Mouse (Mus musculus): Measurements from ENCODE around the gene Lmntd2. TPM values are rescaled to one million over a fixed set of nuclear protein-coding genes. Genes with fewer than 3 reads are reported as not detected.

Lmntd2 gene
- polyA plus RNA-seq, 1 experiment from 2014 or later = 3.3 TPM

DNA sequence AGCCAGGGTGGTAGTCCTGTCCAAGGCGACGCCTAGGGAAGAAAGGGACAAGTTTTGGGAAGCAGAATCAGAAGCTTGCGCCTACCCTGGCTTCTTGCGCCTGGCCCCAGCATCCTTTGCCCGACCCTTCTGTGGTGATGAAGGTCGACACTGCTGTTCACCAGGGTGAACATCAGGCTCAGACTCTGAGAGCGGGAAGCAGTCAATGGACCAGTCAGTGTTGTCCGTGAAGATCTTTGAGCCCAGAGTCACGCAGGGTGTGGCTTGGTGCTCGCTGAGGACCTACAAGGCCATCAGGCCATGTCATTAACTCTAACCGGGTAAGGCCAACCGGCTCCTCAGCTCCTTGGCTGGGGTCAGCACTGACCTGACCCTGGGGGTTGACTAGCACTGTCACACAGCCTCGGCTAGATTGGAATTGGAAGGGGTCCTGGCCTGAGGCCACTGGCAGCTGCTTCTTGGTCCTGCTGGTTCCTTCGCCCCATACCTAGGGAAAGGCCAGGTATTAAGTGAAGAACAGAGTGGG is 3.2 kb downstream of the Lmntd2 start:
- WGBS = 93% methylated on average over 14 of the region's 14 CpGs
- Histone ChIP-seq H3K27ac (ENCODE audit: low read depth, low read length) (no peak overlapping the region), H3K36me3 (ENCODE audit: control insufficient read depth, insufficient read depth, low read length) (no peaks in the 10 kb centered on the region), H3K4me1 (replicated peaks; ENCODE audit: control insufficient read depth, insufficient read depth, low read length) (peaks cover 8% of the 10 kb centered on the region; the same call in 1 of the 2 replicates), H3K4me2 (ENCODE audit: low read depth, low read length, severe bottlenecking) (no peak overlapping the region), H3K27me3 (ENCODE audit: control insufficient read depth, insufficient read depth, low read length) (no peaks in the 10 kb centered on the region), H3K4me3 (ENCODE audit: low read depth, low read length) (no peak overlapping the region), H3K9me3 (ENCODE audit: control insufficient read depth, low read length) (no peaks in the 10 kb centered on the region), H3K9ac (ENCODE audit: low read length) (no peak overlapping the region)
- ATAC-seq (replicated peaks; ENCODE audit: low FRiP score) (no peak), DNase-seq (ENCODE audit: low spot score) (no peak)

DNA sequence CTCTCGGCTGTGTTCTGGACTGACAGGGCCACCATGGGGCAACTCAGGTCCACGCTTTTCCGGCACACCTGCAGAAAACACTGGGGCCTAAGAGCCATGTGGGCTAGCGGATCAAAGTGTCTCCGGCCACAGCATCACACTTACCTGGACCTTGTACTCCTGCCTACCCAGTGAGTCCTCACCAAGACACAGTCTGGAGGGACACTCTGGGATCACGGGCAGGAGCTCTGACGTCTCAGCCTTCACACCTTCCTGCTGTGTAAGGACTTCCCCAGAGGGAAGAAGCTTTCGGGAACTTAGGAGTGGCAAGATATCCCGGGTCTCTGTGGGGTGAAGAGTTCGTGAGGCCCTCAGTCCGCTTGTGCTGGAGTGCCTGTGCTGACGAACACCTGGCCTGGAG is 3.7 kb downstream of the Lmntd2 start:
- no peak for ATAC-seq (replicated peaks; ENCODE audit: low FRiP score)
- DNase-seq (ENCODE audit: low spot score) = no peak
- WGBS = 90% methylated on average over 12 of the region's 12 CpGs

DNA sequence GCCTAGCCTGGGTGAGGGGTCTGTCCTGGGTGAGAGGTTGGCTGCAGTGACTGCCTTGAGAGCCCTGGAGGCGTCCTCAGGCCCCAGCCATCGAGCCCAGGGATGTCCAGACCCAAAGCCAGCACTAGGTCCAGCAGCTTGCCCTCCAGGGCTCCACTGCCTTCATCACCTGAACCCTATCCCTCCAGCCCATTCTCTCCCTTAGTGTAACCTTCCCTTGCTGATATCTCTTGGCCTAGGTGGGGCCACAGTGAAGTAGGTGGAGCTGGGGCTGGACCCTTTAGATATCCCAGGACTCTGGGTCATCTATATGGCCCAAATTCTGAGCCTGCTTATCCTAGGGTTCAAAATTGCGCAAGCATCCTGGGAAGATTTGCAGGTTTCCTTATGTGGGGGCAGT is 4.4 kb downstream of the Lmntd2 start:
- H3K9ac ChIP-seq (ENCODE audit: low read length) = no peak overlapping the region
- no peak overlapping the region for H3K27ac ChIP-seq (ENCODE audit: low read depth, low read length)
- no peaks in the 10 kb centered on the region for H3K36me3 ChIP-seq (ENCODE audit: control insufficient read depth, insufficient read depth, low read length)
- no peaks in the 10 kb centered on the region for H3K27me3 ChIP-seq (ENCODE audit: control insufficient read depth, insufficient read depth, low read length)
- WGBS = 73% methylated on average over 3 of the region's 3 CpGs
- no peak for ATAC-seq (replicated peaks; ENCODE audit: low FRiP score)
- H3K4me1 ChIP-seq (replicated peaks; ENCODE audit: control insufficient read depth, insufficient read depth, low read length) = peaks cover 4% of the 10 kb centered on the region; the same call in 1 of the 2 replicates
- DNase-seq (ENCODE audit: low spot score) = no peak
- no peak overlapping the region for H3K4me2 ChIP-seq (ENCODE audit: low read depth, low read length, severe bottlenecking)
- H3K9me3 ChIP-seq (ENCODE audit: control insufficient read depth, low read length) = no peaks in the 10 kb centered on the region
- no peak overlapping the region for H3K4me3 ChIP-seq (ENCODE audit: low read depth, low read length)

More for the DNA sequence above, 3.7 kb downstream of the Lmntd2 start:
- no peak overlapping the region for H3K4me2 ChIP-seq (ENCODE audit: low read depth, low read length, severe bottlenecking)
- no peak overlapping the region for H3K27ac ChIP-seq (ENCODE audit: low read depth, low read length)
- peaks cover 8% of the 10 kb centered on the region; the same call in 1 of the 2 replicates for H3K4me1 ChIP-seq (replicated peaks; ENCODE audit: control insufficient read depth, insufficient read depth, low read length)
- H3K9me3 ChIP-seq (ENCODE audit: control insufficient read depth, low read length) = no peaks in the 10 kb centered on the region
- H3K27me3 ChIP-seq (ENCODE audit: control insufficient read depth, insufficient read depth, low read length) = no peaks in the 10 kb centered on the region
- H3K9ac ChIP-seq (ENCODE audit: low read length) = no peak overlapping the region
- H3K36me3 ChIP-seq (ENCODE audit: control insufficient read depth, insufficient read depth, low read length) = no peaks in the 10 kb centered on the region
- H3K4me3 ChIP-seq (ENCODE audit: low read depth, low read length) = no peak overlapping the region

DNA sequence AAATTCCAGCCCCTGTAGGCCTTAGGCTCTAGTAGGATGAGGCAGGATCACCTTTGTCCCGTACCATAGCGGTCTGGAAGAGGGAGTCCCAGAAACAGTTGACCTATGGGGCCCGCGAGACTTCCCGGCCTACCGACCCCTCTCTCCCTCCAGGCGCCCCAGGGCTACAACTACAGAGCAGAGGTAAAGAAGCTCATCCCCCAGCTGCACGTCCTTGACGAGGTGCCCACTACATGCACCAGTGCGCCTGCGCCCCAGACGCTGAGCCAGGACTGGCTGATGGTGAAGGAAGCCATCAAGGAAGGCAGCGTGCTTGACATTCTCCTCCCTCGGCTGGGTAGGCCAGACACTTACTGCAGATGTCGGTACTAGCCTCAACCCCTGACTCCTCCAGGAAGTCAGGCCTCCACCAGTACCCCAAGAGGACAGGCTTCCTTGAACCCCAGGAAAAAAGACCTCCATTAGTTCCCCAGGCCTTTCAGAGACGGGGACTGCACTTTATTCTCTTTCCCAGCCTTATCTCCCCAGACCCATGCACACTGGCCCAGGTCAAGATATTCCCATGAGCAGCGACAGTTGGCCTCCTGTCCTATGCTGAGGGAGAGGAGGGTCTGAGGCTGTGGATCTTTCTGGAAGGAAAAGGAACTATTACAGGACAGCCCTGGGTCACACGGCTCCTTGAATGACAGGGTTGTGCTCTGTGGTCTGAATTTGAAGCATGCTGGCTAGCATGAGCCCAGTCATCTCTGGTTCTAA is 7.5 kb downstream of the Lmntd2 start:
- no peak for ATAC-seq (replicated peaks; ENCODE audit: low FRiP score)
- Histone ChIP-seq H3K9me3 (ENCODE audit: control insufficient read depth, low read length) (no peaks in the 10 kb centered on the region), H3K36me3 (ENCODE audit: control insufficient read depth, insufficient read depth, low read length) (no peaks in the 10 kb centered on the region), H3K27ac (ENCODE audit: low read depth, low read length) (no peak overlapping the region), H3K4me1 (replicated peaks; ENCODE audit: control insufficient read depth, insufficient read depth, low read length) (no peaks in the 10 kb centered on the region), H3K27me3 (ENCODE audit: control insufficient read depth, insufficient read depth, low read length) (no peaks in the 10 kb centered on the region), H3K4me2 (ENCODE audit: low read depth, low read length, severe bottlenecking) (no peak overlapping the region), H3K4me3 (ENCODE audit: low read depth, low read length) (no peak overlapping the region), H3K9ac (ENCODE audit: low read length) (no peak overlapping the region)
- no peak for DNase-seq (ENCODE audit: low spot score)
- WGBS = 91% methylated on average over 18 of the region's 18 CpGs

DNA sequence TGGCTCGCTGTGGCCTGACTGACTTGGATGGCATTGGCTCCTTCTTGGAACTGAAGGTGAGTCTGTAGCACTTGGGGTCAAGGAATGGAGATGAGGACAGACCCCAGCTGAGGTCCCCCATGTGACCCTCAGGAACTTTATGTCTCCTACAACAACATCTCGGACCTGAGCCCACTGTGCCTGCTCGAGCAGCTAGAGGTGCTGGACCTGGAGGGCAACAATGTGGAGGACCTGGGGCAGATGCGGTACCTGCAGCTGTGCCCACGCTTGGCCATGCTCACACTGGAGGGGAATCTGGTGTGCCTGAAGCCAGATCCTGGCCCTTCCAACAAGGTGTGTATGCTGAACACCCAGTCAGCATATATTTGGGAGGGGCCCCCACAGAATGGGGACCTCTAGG is 8.4 kb downstream of the Lmntd2 start:
- Histone ChIP-seq H3K9ac (ENCODE audit: low read length) (no peak overlapping the region), H3K36me3 (ENCODE audit: control insufficient read depth, insufficient read depth, low read length) (no peaks in the 10 kb centered on the region), H3K27ac (ENCODE audit: low read depth, low read length) (no peak overlapping the region), H3K27me3 (ENCODE audit: control insufficient read depth, insufficient read depth, low read length) (no peaks in the 10 kb centered on the region), H3K4me2 (ENCODE audit: low read depth, low read length, severe bottlenecking) (no peak overlapping the region), H3K4me3 (ENCODE audit: low read depth, low read length) (no peak overlapping the region), H3K4me1 (replicated peaks; ENCODE audit: control insufficient read depth, insufficient read depth, low read length) (no peaks in the 10 kb centered on the region), H3K9me3 (ENCODE audit: control insufficient read depth, low read length) (no peaks in the 10 kb centered on the region)
- no peak for DNase-seq (ENCODE audit: low spot score)
- WGBS = 85% methylated on average over 5 of the region's 5 CpGs
- ATAC-seq (replicated peaks; ENCODE audit: low FRiP score) = no peak

DNA sequence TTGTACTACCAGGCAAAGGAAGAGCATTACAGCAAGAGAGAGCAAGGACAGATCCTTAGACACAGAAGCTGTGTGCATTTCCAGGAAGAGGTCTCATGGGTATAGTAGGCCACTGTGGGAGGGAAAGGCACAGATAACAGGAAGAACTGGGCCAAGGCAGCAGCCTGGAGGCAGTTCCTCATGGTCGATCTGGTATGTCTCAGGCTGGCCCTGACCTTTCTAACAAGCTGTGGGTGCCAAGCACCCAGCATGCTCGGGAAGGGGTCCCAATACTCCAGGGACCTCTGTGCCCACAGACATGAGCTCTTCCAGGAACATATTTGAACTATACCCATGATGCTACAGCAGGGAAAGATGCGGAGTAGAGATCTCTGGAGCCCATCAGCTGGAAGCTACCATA is 9.3 kb downstream of the Lmntd2 start:
- no peak overlapping the region for H3K4me2 ChIP-seq (ENCODE audit: low read depth, low read length, severe bottlenecking)
- H3K9ac ChIP-seq (ENCODE audit: low read length) = no peak overlapping the region
- DNase-seq (ENCODE audit: low spot score) (no peak), ATAC-seq (replicated peaks; ENCODE audit: low FRiP score) (no peak)
- H3K27ac ChIP-seq (ENCODE audit: low read depth, low read length) = no peak overlapping the region
- H3K4me1 ChIP-seq (replicated peaks; ENCODE audit: control insufficient read depth, insufficient read depth, low read length) = no peaks in the 10 kb centered on the region
- no peaks in the 10 kb centered on the region for H3K27me3 ChIP-seq (ENCODE audit: control insufficient read depth, insufficient read depth, low read length)
- no peaks in the 10 kb centered on the region for H3K36me3 ChIP-seq (ENCODE audit: control insufficient read depth, insufficient read depth, low read length)
- no peaks in the 10 kb centered on the region for H3K9me3 ChIP-seq (ENCODE audit: control insufficient read depth, low read length)
- WGBS = 81% methylated on average over 3 of the region's 3 CpGs
- H3K4me3 ChIP-seq (ENCODE audit: low read depth, low read length) = no peak overlapping the region

DNA sequence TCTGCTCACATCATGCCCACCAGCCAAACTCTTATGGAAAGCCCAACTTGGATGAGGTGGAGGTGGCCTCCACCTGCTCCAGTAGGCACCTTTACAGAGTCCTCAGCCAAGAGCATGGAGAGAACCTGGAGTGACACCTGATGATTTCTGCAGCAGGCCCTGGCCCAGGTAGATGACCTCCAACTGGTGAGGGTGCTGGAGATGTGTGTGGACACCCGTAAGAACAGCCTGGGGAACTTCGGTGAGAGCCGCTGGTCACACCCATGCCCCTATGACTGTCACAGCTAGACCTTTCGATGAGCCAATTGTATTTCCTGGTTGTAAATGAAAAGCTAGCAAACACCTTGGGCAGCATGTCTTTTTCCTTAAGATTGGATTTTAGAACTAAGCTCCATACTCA is 15.8 kb downstream of the Lmntd2 start:
- Histone ChIP-seq H3K27ac (ENCODE audit: low read depth, low read length) (no peak overlapping the region), H3K9ac (ENCODE audit: low read length) (no peak overlapping the region), H3K4me2 (ENCODE audit: low read depth, low read length, severe bottlenecking) (no peak overlapping the region), H3K4me1 (replicated peaks; ENCODE audit: control insufficient read depth, insufficient read depth, low read length) (peaks cover under 1% of the 10 kb centered on the region), H3K36me3 (ENCODE audit: control insufficient read depth, insufficient read depth, low read length) (no peaks in the 10 kb centered on the region), H3K4me3 (ENCODE audit: low read depth, low read length) (no peak overlapping the region), H3K27me3 (ENCODE audit: control insufficient read depth, insufficient read depth, low read length) (no peaks in the 10 kb centered on the region), H3K9me3 (ENCODE audit: control insufficient read depth, low read length) (no peaks in the 10 kb centered on the region)
- DNase-seq (ENCODE audit: low spot score) (no peak), ATAC-seq (replicated peaks; ENCODE audit: low FRiP score) (no peak)
- 94% methylated on average over 4 of the region's 4 CpGs for WGBS

DNA sequence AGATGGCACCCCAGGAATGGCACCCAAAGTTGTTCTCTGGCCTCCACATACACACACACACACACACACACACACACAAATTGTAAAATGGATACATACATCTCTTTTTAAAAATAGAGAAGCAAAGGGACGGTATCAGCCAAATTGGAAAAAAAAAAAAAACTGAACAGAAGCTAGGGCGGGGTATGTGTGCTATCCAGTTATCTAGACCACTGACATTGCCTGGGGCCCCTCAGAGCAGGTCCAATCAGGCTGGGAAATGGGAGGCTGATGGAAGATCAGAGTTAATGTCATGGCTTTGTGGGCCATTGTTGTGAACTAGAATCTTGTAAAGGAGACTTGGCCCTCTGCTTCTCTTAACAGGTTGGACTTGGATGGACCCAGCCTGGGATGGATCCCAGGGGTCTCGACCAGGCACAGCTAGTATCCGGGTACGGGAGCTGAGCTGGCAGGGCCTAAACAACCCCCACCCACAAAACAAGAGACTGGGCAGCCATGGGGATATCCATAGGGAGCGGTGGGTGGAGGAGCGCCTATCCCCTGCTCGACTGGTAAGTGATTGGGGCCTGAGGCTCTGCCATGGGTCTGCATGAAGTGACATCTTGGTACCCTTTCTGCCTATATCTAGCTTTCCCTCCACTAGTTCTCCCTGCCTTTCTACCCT is 17.1 kb downstream of the Lmntd2 start:
- H3K4me1 ChIP-seq (replicated peaks; ENCODE audit: control insufficient read depth, insufficient read depth, low read length) = peaks cover 10% of the 10 kb centered on the region
- ATAC-seq (replicated peaks; ENCODE audit: low FRiP score) = no peak
- no peak overlapping the region for H3K4me2 ChIP-seq (ENCODE audit: low read depth, low read length, severe bottlenecking)
- H3K27me3 ChIP-seq (ENCODE audit: control insufficient read depth, insufficient read depth, low read length) = no peaks in the 10 kb centered on the region
- no peaks in the 10 kb centered on the region for H3K36me3 ChIP-seq (ENCODE audit: control insufficient read depth, insufficient read depth, low read length)
- H3K9me3 ChIP-seq (ENCODE audit: control insufficient read depth, low read length) = no peaks in the 10 kb centered on the region
- H3K9ac ChIP-seq (ENCODE audit: low read length) = no peak overlapping the region
- WGBS = 89% methylated on average over 8 of the region's 8 CpGs
- no peak overlapping the region for H3K27ac ChIP-seq (ENCODE audit: low read depth, low read length)
- no peak overlapping the region for H3K4me3 ChIP-seq (ENCODE audit: low read depth, low read length)
- DNase-seq (ENCODE audit: low spot score) = no peak
